Mouse (Mus musculus): ENCODE measurements around the gene Bpgm. TPM values are rescaled to one million over a fixed set of nuclear protein-coding genes. Genes with fewer than 3 reads are reported as not detected.
A peak's percentile ranks its signal among the peaks of the same experiment; 100 is the strongest.

The Bpgm gene
- polyA plus RNA-seq, 1 experiment from 2014 or later: 68.6 TPM

DNA sequence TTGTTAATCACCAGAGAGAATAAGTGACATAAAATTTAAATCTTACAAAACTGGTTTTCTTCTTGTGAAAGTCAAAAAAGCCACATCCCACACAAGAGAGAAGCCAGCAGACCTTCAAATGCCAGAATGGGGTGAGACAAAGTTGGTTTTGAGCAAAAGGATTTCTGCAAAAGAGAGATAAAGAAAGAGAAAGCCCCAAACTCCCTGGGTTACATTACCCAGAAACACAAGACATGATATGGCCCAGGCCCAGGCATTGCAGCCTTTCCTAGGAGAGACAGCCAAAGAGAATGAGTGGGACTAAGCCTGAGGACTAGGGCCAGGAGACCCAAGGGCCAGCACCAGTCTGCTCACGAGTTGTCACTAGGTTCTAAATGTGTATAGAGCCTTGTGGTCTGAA lies 43.1 kb downstream of the Bpgm start:
- peaks cover 32% of the 10 kb centered on the region for H3K4me1 ChIP-seq
- no peaks in the 10 kb centered on the region for H3K36me3 ChIP-seq (replicated peaks)
- no peaks in the 10 kb centered on the region for H3K9me3 ChIP-seq
- no peaks in the 10 kb centered on the region for H3K27me3 ChIP-seq (ENCODE audit: poor library complexity, severe bottlenecking)
- WGBS: 88% methylated on average over 1 of the region's 1 CpGs
- no peak for DNase-seq (ENCODE audit: extremely low spot score, low spot score)
- H3K4me3 ChIP-seq: no peak overlapping the region
- H3K27ac ChIP-seq: peak overlapping the region; percentile 79

DNA sequence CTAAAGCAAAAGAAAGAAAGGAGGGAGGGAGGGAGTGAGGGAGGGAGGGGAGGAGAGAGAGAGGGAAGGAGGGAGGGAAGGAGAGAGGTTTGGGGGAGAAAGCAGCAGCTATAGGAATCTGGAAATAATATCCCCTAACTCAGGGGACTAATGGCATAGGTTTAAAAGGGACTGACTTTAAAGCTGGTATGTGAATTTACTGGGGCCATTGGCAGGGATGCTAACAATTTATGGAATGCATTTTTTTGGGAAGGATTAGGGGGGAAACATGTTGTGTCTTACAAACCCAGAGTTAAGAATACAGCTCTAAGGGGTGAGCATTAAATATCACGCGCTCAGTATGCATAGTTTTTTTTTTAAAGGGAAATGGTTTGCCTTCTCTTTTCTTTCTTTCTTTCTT lies 44.5 kb downstream of the Bpgm start:
- no peaks in the 10 kb centered on the region for H3K27me3 ChIP-seq (ENCODE audit: poor library complexity, severe bottlenecking)
- no peak for DNase-seq (ENCODE audit: extremely low spot score, low spot score)
- H3K9me3 ChIP-seq: no peaks in the 10 kb centered on the region
- H3K4me1 ChIP-seq: peaks cover 26% of the 10 kb centered on the region
- H3K36me3 ChIP-seq (replicated peaks): no peaks in the 10 kb centered on the region
- H3K4me3 ChIP-seq: no peak overlapping the region
- peak overlapping the region; percentile 79 for H3K27ac ChIP-seq
- WGBS: 65% methylated on average over 2 of the region's 2 CpGs

DNA sequence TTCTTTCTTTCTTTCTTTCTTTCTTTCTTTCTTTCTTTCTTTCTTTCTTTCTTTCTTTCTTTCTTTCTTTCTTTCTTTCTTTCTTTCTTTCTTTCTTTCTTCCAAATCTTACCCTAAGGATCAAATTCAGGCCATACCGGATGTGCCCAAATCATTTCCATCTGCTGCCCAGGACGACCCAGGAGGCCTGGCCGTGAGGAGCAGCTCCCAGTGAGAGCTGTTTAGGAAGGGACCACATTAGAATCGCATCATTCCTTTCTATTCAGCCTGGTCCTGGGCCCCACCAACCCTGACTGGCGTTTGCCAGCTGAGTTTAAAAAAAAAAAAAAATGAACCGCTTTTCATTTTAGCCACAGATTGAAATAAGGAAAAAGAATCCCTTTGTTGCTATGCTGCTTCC lies 44.9 kb downstream of the Bpgm start:
- peak; percentile 28 for DNase-seq (ENCODE audit: extremely low spot score, low spot score)
- 48% methylated on average over 6 of the region's 6 CpGs for WGBS
- H3K36me3 ChIP-seq (replicated peaks): no peaks in the 10 kb centered on the region
- peak overlapping the region; percentile 79 for H3K27ac ChIP-seq
- H3K27me3 ChIP-seq (ENCODE audit: poor library complexity, severe bottlenecking): no peaks in the 10 kb centered on the region
- no peaks in the 10 kb centered on the region for H3K9me3 ChIP-seq
- H3K4me1 ChIP-seq: peaks cover 25% of the 10 kb centered on the region
- H3K4me3 ChIP-seq: no peak overlapping the region

DNA sequence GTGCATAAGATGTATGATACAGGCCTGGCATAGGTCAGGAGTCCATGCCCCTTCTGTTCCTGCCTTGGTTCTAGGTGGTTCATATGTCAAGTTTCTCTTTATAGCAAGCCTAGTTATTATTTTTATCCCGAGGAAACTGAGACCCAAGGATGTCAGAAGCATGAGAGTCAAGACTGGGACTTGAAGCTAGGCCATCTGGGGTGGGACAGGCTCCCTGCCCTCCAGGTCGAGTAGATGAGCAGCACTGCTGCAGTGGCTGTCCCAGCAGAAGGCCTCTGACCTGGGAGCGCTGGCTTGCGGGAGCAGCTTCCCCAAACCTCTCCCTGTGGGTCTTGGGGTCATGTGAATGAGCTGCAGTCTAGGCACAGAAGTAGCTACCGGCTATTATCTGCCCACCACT lies 47.5 kb downstream of the Bpgm start:
- H3K27ac ChIP-seq: peak overlapping the region; percentile 3; the same call in 1 of the 2 replicates
- no peaks in the 10 kb centered on the region for H3K27me3 ChIP-seq (ENCODE audit: poor library complexity, severe bottlenecking)
- peaks cover 20% of the 10 kb centered on the region for H3K4me1 ChIP-seq
- no peaks in the 10 kb centered on the region for H3K36me3 ChIP-seq (replicated peaks)
- WGBS: 81% methylated on average over 5 of the region's 5 CpGs
- H3K9me3 ChIP-seq: no peaks in the 10 kb centered on the region
- DNase-seq (ENCODE audit: extremely low spot score, low spot score): no peak
- H3K4me3 ChIP-seq: no peak overlapping the region

DNA sequence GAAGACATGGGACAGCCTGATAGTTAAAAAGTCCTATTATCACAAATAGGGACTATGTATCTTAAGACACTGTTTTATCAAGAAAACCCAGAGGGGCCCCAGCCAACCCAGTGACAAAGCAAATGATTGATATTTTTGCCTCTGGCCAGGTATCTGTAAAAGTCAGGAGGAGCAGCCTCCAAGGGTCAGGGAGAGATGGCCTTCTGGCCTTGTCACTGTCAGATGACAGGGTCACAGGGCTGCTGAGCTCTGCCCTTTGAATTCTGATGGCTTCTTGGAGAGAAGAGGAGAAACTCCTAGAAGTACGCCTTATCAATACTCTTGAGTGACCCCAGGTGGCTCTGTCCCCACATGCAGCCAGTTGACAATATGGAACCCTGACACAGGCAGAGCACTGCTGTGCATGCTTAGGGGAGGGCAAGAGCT lies 49.5 kb downstream of the Bpgm start:
- Histone ChIP-seq H3K4me1 (peaks cover 12% of the 10 kb centered on the region), H3K27me3 (ENCODE audit: poor library complexity, severe bottlenecking) (no peaks in the 10 kb centered on the region), H3K4me3 (no peak overlapping the region), H3K27ac (peak overlapping the region; percentile 51; the same call in 1 of the 2 replicates), H3K36me3 (replicated peaks) (no peaks in the 10 kb centered on the region), H3K9me3 (no peaks in the 10 kb centered on the region)
- no peak for DNase-seq (ENCODE audit: extremely low spot score, low spot score)
- 80% methylated on average over 1 of the region's 1 CpGs for WGBS

DNA sequence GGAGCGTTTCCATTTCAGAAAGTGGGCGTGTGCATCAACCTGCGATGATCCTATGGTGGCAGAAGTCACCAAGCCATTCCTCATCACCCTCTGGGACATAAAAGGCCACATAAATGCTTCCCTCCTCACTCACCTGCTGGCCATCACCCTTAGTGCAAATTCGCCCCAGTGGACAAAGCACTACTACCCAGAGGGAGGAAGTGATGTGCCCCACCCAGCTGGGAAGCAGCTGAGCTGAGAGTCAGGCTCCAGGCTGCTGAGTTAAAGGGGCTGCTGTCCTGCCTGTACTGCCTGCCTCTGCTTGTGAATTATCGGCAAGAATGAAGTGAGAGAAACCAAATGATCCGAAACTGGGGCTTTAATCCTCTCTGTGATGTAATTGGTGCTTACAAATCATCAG lies 49.9 kb downstream of the Bpgm start:
- no peaks in the 10 kb centered on the region for H3K36me3 ChIP-seq (replicated peaks)
- no peak for DNase-seq (ENCODE audit: extremely low spot score, low spot score)
- H3K27me3 ChIP-seq (ENCODE audit: poor library complexity, severe bottlenecking): no peaks in the 10 kb centered on the region
- no peaks in the 10 kb centered on the region for H3K9me3 ChIP-seq
- no peak overlapping the region for H3K4me3 ChIP-seq
- 80% methylated on average over 6 of the region's 6 CpGs for whole genome bisulfite sequencing
- H3K27ac ChIP-seq: peak overlapping the region; percentile 51; the same call in 1 of the 2 replicates
- H3K4me1 ChIP-seq: peaks cover 10% of the 10 kb centered on the region

DNA sequence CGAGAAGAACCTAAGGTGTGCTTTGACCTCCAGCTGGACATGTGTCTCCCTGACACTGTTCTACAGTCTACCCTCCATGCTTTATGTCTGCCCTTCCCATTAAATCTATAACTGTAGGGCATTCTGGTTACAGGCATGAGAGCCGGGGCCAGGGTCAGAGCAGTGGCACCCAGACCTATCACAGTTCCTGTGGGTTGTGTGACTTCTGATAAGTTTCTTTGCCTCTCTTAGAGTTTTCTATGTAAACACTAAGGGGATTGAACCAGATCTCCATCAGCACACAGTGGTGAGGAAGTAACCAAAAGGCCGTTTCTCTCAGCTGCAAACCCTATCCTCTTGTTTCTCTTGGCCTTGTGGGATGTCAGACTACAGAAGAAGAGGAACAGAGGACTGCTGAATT lies 50.4 kb downstream of the Bpgm start:
- peaks cover 5% of the 10 kb centered on the region for H3K4me1 ChIP-seq
- H3K27ac ChIP-seq: peak overlapping the region; percentile 51; the same call in 1 of the 2 replicates
- WGBS: 83% methylated on average over 3 of the region's 3 CpGs
- H3K4me3 ChIP-seq: no peak overlapping the region
- DNase-seq (ENCODE audit: extremely low spot score, low spot score): no peak
- no peaks in the 10 kb centered on the region for H3K27me3 ChIP-seq (ENCODE audit: poor library complexity, severe bottlenecking)
- no peaks in the 10 kb centered on the region for H3K36me3 ChIP-seq (replicated peaks)
- no peaks in the 10 kb centered on the region for H3K9me3 ChIP-seq

DNA sequence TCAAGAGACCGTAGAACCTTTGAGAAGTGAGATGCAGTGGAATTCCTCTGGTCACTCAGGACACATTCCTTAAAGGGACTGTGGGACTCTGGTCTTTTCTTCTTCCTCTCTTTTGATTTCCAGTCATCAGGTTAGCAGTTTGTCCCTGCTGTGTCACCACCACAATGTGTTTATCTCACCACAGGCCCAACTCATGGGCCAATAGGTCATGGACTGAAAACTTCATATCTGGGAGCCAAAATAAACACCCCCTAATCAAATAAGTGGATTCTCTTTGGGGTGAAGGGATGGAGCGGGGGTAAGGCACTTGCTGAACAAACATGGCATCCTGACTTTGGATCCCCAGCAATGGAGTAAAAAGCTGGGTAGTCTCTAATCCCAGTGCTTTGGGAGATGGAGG lies 52.1 kb downstream of the Bpgm start:
- Histone ChIP-seq H3K27me3 (ENCODE audit: poor library complexity, severe bottlenecking) (no peaks in the 10 kb centered on the region), H3K36me3 (replicated peaks) (no peaks in the 10 kb centered on the region), H3K9me3 (no peaks in the 10 kb centered on the region), H3K4me3 (no peak overlapping the region), H3K27ac (no peak overlapping the region), H3K4me1 (peaks cover 3% of the 10 kb centered on the region; the same call in 1 of the 2 replicates)
- 90% methylated on average over 2 of the region's 2 CpGs for WGBS
- no peak for DNase-seq (ENCODE audit: extremely low spot score, low spot score)

DNA sequence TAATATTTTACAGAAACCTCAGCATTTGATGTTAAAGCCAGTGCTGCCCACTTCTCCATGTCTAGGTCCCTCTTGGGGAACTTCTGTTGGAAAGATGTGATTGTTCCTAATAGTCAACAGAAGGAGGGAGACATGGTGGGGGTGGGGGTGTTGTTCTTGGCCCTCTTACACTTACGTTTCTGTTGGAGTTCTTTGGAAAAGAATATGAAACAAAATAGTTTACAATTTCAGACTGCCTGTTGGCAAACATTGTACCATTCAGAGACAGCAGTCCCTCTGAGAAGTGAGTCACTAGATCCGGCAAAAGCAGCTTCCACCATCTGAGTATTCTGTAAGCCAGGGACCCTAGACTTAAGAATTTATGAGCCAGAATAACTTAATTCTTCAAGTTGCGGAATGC lies 54.0 kb downstream of the Bpgm start:
- Histone ChIP-seq H3K9me3 (no peaks in the 10 kb centered on the region), H3K4me3 (no peak overlapping the region), H3K27me3 (ENCODE audit: poor library complexity, severe bottlenecking) (no peaks in the 10 kb centered on the region), H3K27ac (no peak overlapping the region), H3K4me1 (peaks cover 3% of the 10 kb centered on the region; the same call in 1 of the 2 replicates), H3K36me3 (replicated peaks) (no peaks in the 10 kb centered on the region)
- DNase-seq (ENCODE audit: extremely low spot score, low spot score): no peak
- 89% methylated on average over 3 of the region's 3 CpGs for WGBS

DNA sequence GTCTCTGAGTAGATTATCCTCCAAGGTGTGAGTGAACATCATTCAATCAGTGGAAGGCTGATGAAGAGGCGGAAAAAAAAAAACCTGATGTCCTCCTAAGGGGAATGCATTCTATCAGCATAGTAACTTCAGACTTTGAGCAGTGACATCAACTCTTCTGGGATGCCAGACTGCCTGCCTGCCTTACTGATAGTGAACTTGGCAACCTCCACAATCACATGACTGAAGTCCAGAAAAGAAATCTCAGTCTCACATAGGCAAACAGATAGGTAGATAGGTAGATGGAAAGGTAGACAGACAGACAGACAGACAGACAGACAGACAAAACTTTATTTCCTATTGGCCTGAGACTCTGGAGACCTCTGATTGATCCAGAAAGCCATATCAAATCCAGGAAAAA lies 57.0 kb downstream of the Bpgm start:
- WGBS: 91% methylated on average over 1 of the region's 1 CpGs
- Histone ChIP-seq H3K4me1 (no peaks in the 10 kb centered on the region; the same call in 1 of the 2 replicates), H3K9me3 (no peaks in the 10 kb centered on the region), H3K36me3 (replicated peaks) (no peaks in the 10 kb centered on the region), H3K27me3 (ENCODE audit: poor library complexity, severe bottlenecking) (no peaks in the 10 kb centered on the region), H3K27ac (no peak overlapping the region), H3K4me3 (no peak overlapping the region)
- DNase-seq (ENCODE audit: extremely low spot score, low spot score): no peak

DNA sequence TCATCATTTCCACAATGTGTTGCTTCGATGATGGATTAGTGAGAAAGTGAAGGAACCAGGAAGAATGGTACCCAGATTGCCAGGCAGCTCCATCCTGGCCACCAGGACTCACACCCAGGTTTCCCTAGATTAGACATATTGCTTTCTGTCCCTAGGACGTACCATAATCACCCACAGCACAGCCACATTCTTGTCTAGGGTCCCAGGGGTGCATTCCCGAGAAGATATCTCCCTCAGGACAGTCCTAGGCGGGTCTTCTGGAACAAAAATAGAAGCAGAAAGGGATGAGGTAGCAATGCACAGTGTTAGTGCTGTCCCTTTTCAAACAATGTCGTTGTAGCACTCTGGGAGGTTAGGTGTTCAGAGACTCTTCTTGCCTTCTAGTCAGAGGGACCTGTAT lies 57.9 kb downstream of the Bpgm start:
- no peaks in the 10 kb centered on the region for H3K4me1 ChIP-seq
- 80% methylated on average over 5 of the region's 5 CpGs for WGBS
- H3K27me3 ChIP-seq (ENCODE audit: poor library complexity, severe bottlenecking): no peaks in the 10 kb centered on the region
- no peak for DNase-seq (ENCODE audit: extremely low spot score, low spot score)
- H3K27ac ChIP-seq: no peak overlapping the region
- H3K4me3 ChIP-seq: no peak overlapping the region
- H3K9me3 ChIP-seq: no peaks in the 10 kb centered on the region
- H3K36me3 ChIP-seq (replicated peaks): no peaks in the 10 kb centered on the region

DNA sequence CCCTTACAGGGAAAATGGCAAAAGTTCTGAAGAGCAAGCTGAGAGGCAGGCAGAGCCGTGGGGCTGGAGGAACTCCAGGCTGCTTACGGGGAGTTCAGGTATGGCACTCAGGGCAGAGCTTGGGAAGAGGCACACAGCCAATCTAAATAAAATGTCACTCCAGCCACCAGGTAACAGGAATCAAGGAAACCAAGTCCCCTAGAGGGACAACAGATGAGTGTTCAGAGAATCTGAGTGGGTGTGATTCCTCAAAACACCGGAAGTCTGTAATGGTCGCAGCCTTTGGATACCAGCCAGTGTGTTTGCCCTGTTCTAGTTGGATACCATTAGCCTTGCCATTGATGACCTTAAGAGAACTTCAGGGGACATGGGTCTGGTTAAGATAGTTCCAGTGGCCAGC lies 66.9 kb downstream of the Bpgm start:
- WGBS: 90% methylated on average over 4 of the region's 4 CpGs
- DNase-seq (ENCODE audit: extremely low spot score, low spot score): no peak
- Histone ChIP-seq H3K27me3 (ENCODE audit: poor library complexity, severe bottlenecking) (no peaks in the 10 kb centered on the region), H3K4me3 (no peak overlapping the region), H3K9me3 (no peaks in the 10 kb centered on the region), H3K27ac (0 out of 2 replicates have a peak overlapping the region, but pooled peaks have one; percentile 13), H3K4me1 (peaks cover 23% of the 10 kb centered on the region), H3K36me3 (replicated peaks) (no peaks in the 10 kb centered on the region)

DNA sequence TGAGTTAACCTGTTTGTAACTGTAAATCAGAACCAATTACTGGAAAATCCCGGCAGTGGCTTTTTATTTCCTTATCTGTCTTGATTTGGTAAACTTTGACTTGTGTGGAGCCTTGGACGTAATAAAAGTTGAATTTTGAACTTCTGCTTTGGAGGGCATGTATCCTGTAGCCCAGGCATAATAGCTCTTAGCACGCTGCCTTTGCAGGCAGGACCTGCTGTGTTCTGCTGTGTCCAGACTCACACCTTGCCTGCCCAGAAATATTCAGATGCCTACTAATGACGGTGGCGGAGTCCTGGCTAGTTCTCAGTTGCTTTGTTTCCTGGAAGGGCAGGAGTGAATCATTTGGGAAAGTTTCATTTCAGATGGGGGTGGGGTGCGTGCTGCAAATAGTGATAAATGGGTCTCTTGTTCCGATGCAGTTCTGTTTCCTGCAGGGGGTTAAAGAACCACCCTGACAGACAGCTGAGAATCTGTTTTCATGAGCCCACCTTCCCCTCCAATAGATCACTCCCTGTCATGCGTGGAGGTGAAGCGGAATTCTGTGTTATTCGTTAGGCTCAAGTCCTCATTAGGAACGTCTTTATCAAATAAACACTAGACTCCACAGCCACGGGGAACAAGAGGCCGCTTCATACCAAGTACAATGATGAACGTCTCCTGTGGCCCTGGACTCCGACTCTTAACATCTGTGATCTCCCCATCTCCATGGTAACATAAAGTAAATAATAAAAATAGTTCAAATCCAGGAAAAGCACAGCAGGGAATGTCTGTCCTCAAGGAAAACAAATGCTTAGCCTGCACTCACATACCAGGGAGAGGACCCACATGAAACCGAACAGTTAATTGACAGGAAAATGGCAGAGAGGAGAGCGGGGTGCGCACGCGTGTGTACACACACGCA lies 67.5 kb downstream of the Bpgm start:
- no peak for DNase-seq (ENCODE audit: extremely low spot score, low spot score)
- no peaks in the 10 kb centered on the region for H3K9me3 ChIP-seq
- peak overlapping the region; percentile 53 for H3K27ac ChIP-seq
- no peak overlapping the region for H3K4me3 ChIP-seq
- H3K27me3 ChIP-seq (ENCODE audit: poor library complexity, severe bottlenecking): no peaks in the 10 kb centered on the region
- no peaks in the 10 kb centered on the region for H3K36me3 ChIP-seq (replicated peaks)
- 64% methylated on average over 21 of the region's 21 CpGs for WGBS
- peaks cover 25% of the 10 kb centered on the region for H3K4me1 ChIP-seq

All from forebrain, embryonic 10.5 days (tissue).